Mouse (Mus musculus) gonadal fat pad, adult 2 months (tissue): ENCODE measurements around the gene Mcrs1. TPM values are rescaled to one million over a fixed set of nuclear protein-coding genes. Genes with fewer than 3 reads are reported as not detected.
A peak's percentile ranks its signal among the peaks of the same experiment; 100 is the strongest.
"Not testable (repeated sequence)": the region's sequence is repeated elsewhere in the genome, so short reads cannot be mapped to it uniquely, and the experiment has no call there.

Experiments
- DNase-seq: peaks from one replicate; pipeline ENCODE4 v3.0.0-alpha.2; 2012; ENCODE audit warnings: low read depth
- polyA plus RNA-seq: library from polyadenylated mRNA; depleted of rRNA; stranded (reverse); fragments of >200 nt; gene quantifications from 2 replicates; pipeline ENCODE4 v1.2.3, GENCODE M21; 2012; rRNA removed

Gene Mcrs1
- 69.8 and 80.5 TPM in 2 replicates for polyA plus RNA-seq

DNA sequence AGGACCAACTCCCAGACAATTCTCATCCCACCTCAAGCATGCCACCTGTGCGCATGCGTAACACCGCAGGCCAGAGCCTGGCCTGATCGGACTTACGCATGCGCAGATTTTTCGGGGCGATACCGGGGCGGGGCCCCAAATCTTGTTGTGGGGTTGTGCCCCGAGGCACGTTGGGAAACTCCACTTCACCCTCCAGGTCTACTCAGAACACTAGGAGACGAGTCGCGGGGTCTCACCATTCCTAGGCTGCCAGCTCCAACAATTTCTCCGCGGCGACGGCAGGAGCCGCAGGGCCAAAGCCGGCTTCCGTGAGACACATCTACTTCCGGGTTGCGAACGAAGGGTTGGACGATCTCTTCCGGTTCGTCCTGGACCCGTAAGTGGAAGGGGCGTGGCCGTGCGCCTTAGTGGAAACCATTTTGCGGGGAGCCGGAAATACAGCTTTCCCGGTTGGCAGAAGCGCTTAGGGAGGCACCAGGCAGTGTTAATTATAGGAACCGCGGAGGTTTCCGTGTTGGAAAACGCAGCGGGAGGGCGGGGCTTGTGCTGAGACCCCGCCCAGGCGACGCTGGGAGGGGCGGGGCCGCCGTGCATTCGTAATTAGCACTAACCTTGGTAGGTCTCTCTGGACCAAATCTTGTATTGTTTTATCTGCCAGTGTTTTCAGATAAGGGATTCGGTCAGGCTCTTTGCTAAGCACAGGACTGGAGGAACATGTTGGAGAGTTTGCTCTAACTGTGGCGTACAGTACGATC, at the start of gene Mcrs1:
Gene Mcrs1, minus strand, starts transcription at position 336 of the 755 bp plus-strand sequence.
- peak; percentile 81 for DNase-seq

- DNase-seq: no peak
These were observed 44.5 kb upstream of the Mcrs1 start for GRCm38 (mm10) chr15:99296213-99296612.

GRCm38 (mm10) chr15:99295484-99295981, 43.8 kb upstream of the Mcrs1 start, which contains the start of gene Fam186b:
TSS of gene Fam186b (minus strand) at chr15:99295888.
- no peak for DNase-seq

- DNase-seq: no peak
These were observed 43.1 kb upstream of the Mcrs1 start, which contains the start of gene Prpf40b for GRCm38 (mm10) chr15:99294813-99295374. TSS of gene Prpf40b (plus strand) at chr15:99295087.

DNA sequence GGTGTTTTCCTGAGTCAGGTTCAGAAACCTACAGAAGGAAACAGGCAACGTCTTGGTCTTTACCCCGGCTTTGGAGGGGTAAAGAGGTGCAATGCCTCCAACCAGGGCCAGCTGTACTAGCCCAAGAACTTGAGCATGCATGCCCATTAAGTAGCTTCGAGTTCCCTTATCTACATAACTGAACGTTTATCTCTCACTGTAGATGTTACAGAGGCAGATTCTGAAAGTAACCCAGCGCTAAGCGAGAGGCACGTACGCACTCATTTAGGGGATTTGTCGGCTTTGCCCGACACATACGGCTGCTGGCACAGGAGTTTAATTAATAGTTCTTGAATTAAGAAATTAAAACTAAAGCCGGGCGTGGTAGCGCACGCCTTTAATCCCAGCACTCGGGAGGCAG, 42.5 kb upstream of the Mcrs1 start:
- no peak for DNase-seq

- DNase-seq: no peak
These were observed 38.8 kb upstream of the Mcrs1 start for GRCm38 (mm10) chr15:99290586-99290985.

DNA sequence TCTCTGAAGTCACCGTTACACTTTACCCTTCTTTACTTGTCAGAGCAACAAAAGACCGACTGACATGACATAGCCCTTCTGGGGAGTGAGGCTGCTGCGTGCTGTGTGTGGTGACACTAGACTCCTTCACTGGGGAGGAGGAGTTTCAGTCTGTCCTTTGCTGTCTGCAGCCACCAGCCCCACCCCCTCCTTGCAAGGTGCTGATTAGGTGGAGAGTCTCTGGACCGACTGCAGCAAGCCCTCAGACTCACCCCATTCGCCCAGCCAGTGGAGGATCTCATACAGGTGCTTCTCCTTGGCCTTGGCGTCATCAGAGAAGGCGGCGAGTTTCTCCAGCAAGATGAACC, 33.4 kb upstream of the Mcrs1 start:
- no peak for DNase-seq

DNA sequence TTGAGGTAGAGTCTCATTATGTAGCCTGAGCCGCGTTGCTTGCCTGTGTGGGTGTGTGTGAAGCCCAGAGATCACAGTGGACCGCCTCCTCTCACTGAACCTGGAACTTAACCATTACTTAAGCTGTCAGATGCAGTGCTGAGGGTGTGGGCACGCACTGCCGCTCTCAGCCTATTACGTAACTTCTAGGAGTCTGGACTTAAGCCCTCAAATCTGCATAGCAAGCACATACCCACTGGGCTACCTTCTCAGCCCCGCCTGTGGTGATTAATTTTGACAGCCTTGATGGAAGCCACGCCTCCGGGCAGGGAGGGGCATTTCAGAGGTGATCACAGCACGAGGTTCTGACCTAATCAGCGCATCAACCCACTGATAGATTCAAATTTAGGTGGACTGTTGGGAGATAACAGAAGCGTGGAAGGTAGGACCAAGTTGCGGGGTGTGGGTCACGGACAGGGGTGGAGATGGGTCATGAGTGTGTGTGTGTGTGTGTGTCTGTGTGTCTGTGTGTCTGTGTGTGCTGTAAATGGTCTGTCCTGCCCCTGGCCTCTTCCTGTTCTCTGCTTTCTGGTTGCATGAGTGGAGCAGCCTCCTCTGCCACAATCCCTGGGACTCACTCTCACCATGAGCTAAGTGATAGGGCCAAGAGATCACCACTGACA, 32.9 kb upstream of the Mcrs1 start:
- no peak for DNase-seq

DNA sequence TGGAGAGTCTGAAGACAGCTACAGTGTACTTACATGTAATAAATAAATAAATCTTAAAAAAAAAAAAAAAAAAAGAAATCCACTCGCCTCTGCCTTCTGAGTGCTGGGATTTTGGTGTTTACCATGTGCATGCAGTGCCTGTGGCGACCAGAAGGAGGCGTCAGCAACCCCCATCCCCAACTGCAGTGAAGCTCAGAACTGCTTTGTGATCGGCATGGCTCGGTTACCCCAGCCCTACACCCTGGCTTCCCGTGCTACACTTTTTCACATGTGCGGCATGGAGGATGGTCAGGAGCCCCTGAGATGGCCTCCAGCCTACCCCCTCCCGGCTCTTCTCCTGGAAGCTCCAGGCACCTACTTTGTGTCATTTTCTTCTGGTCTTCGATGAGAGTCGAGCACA, 31.7 kb upstream of the Mcrs1 start:
- DNase-seq: no peak

GRCm38 (mm10) chr15:99278271-99278670, 26.5 kb upstream of the Mcrs1 start:
- DNase-seq: no peak

GRCm38 (mm10) chr15:99276095-99276494, 24.3 kb upstream of the Mcrs1 start:
- DNase-seq: no peak

DNA sequence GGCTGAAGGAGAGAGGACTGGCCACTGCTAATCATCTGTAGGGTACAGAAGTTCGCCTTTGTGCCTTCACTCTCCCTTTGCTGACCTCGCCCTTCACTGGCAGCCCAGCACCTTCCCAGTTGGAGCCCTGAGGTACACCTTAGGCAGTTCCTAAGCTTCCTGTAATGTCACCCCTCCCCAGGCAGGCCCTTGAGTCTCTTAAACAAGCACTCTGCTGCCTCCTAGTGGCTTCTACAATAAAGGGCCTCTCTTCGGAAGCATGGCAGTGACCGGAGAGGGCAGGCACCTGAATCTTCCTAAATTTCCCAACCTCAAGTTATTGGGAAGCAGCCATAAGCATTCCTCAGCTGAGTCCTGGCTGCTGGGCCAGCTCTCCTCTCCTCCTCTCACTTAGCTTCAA, 13.9 kb upstream of the Mcrs1 start:
- no peak for DNase-seq

DNA sequence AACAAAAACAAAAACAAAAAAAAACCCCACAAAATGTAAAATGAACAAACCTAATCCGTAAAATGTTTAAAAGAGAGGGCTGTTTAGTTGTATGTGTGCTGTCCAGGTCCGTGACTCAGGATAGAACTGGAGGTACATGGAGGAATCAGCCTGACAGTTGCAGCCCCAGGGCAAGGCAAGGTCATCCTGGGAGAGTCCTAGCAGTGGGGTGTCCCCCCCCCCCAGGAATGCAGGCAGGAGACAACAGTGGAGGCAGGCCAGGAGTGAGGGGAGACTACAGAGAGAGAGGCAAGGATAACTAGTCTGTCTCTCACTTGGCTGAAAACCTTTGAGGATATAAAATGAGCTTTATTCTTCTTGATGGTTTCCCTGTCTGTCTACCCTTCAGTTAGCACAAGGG, 12.6 kb upstream of the Mcrs1 start:
- DNase-seq: no peak

GRCm38 (mm10) chr15:99262702-99263101, 10.9 kb upstream of the Mcrs1 start:
- no peak for DNase-seq

GRCm38 (mm10) chr15:99259730-99260252, 8.0 kb upstream of the Mcrs1 start:
- peak; percentile 90 for DNase-seq

DNA sequence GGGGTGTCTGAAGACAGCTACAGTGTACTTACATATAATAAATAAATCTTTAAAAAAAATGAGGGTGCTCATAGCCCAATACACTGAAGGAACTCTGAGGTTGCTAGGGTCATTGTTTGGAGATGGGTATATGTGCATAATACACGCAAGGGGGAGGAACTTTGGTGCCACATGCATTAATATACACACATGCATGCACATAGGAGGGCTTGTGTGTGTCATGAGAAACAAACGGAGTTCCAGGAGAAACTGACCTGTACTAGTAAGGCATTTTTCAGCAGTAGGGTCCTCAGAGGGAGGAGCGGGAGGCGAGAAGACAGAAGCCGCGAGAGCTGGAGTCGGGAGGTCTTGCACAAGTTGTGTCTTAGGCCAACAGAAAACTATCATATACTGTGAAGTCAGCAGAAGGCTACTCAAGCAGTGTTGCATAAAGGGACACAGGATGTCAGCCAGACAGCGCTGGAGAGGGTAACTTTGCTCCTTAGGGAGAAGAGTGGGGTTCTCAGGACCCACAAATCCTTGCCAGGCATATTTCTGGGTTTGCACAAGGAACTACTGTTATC, 7.5 kb upstream of the Mcrs1 start:
- no peak for DNase-seq

- DNase-seq: no peak
These were observed 3.5 kb upstream of the Mcrs1 start for GRCm38 (mm10) chr15:99255241-99255749.

DNA sequence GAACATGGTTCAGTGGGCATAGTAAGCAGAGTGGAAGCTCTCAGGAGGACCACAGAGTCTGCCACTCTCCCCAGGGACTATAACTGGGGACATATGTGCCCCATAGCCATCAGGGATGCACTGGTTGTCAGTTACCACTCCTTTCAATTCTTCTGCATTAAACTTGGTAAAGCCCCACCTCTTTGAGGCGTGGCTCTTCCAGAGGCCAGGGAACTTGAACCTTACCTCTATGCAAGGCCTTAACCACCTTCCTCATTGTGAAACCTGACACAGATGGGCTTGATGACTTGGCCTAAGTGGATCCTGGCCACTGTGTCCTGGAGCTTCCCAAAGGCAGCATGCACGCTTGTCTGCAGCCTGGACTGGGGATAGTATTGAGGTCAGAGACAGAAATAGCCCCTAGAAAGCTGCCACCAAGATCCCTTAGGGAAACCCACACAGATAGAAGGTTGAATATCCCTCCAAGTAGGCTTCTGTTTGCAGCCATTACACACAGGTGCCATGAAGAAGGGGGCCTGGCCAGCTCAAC, 2.8 kb upstream of the Mcrs1 start:
- no peak for DNase-seq

DNA sequence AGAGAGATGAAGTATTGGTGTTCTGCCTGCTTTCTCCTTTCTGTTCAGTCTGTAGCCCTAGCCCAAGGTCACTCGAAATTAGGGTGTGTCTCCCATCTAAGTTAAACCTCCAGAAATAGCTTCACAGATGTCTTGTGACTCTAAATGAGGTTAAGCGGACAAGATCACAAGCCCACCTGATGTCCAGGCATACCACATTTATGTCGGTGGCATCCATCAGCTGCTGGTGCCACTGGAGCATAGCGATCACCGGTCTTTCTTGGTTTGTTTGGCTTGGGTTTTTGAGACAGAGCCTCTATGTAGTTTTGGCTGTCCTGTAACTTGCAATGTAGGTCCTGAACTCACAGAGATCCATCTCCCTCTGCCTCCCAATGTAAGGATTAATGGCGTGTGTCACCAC, 2.0 kb upstream of the Mcrs1 start:
- no peak for DNase-seq

GRCm38 (mm10) chr15:99253175-99253479, 1.4 kb upstream of the Mcrs1 start:
- not testable (repeated sequence) for DNase-seq

GRCm38 (mm10) chr15:99252381-99253174, 817 bp upstream of the Mcrs1 start:
- DNase-seq: no peak
